Mouse (Mus musculus): ENCODE measurements around the gene Ncstn.
A peak's percentile ranks its signal among the peaks of the same experiment; 100 is the strongest.

DNA sequence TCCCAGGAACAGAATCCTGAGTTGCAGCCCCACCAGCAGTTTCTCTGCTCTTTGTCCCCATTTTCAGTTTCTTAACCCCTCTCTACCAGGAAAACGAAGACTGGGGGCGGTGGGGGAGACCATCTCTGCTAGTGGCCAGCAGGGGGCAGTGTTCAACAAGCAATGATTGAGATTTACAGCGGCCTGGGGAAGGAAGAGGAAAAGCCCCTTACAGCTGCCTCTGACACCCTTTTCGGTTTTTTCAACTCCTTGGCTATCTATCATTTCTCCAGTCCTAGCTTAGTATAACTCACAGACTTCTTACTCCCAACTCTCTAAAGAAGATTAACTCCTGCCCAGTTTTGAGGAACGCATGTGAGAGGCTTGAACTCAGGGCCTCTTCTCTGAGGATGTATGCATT is 35.7 kb downstream of the Ncstn start:
- TF ChIP-seq USF1 (IDR thresholded peaks at IDR 0.05; ENCODE audit: low read depth, low read length) (no peak), HCFC1 (IDR thresholded peaks at IDR 0.05; ENCODE audit: low read depth, low read length) (peak; percentile 25; the same call in 1 of the 2 replicates), MXI1 (IDR thresholded peaks at IDR 0.05; ENCODE audit: low read depth, low read length) (peak; percentile 34; the same call in 1 of the 2 replicates), NRF1 (IDR thresholded peaks at IDR 0.05; ENCODE audit: low read depth, low read length) (no peak), TCF12 (IDR thresholded peaks at IDR 0.05; ENCODE audit: low read depth, low read length) (no peak), MAZ (IDR thresholded peaks at IDR 0.05; ENCODE audit: low read depth, low read length) (peak; percentile 80), CTCF (conservative IDR thresholded peaks at IDR 0.05 in 1 of 2, IDR thresholded peaks at IDR 0.05 in 1 of 2; ENCODE audit: low read depth in 2 of 2, low read length in 2 of 2) (peak; percentile 57 to 92), POLR2AphosphoS2 (IDR thresholded peaks at IDR 0.05; ENCODE audit: low read depth, low read length) (no peak), JUND (conservative IDR thresholded peaks at IDR 0.05; ENCODE audit: low read depth, low read length) (0 out of 2 replicates have a peak, but pooled peaks have one; percentile 25)

Measured in CH12.LX (cell line).